In the genomic region with DNA sequence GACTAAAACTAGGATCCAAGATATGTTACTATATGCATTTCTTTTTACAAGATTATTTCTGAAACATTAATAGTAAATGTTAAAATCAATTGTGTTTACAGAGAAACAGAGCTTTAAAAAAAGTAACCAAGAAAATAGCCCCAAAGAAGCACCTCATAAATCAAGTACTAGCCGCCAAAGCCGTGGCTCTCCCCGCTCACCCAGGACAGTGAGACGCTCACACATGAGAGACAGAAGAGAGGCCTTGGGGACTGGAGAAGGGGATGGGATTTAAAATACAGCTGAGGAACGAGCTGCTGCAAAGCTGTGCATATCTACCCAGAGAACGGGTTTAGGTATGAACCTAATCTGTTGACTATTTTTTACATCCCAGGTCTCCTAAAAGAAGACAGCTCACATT, we compare ENCODE assay signal across 25 mouse cellular contexts. TPM values are rescaled to one million over a fixed set of nuclear protein-coding genes. Genes with fewer than 3 reads are reported as not detected.
DNase-seq lines count a peak whose midpoint lies in the region; ATAC-seq and TF ChIP-seq lines count a peak whose summit lies in the region.
"Had no signal": no experiment of that assay in that cellular context is flagged by ENCODE, and none has a peak within 500 bp of the region (broad histone marks: within the 10 kb centered on the region; RNA-seq: fewer than 3 reads in every experiment).

No protein-coding gene starts in this region.

- no peaks in the 10 kb centered on the region for H3K9me3 ChIP-seq in heart, embryonic 12.5 days (replicated peaks)
- no peaks in the 10 kb centered on the region for H3K9me3 ChIP-seq in lung, postnatal 0 days (ENCODE audit: low read length)
- no peaks in the 10 kb centered on the region for H3K9me3 ChIP-seq in heart, postnatal 0 days (replicated peaks; ENCODE audit: control insufficient read depth, low read length)
- no peaks in the 10 kb centered on the region for H3K9me3 ChIP-seq in embryonic facial prominence, embryonic 10.5 days
- H3K9me3 ChIP-seq: hindbrain, embryonic 10.5 days; hindbrain, embryonic 15.5 days; limb, embryonic 12.5 days; liver, embryonic 15.5 days; midbrain, embryonic 10.5 days; neural tube, embryonic 13.5 days had no signal

- peak overlapping the region; percentile 41 for H3K4me3 ChIP-seq in heart, embryonic 12.5 days
- no peak overlapping the region for H3K4me3 ChIP-seq in lung, postnatal 0 days (ENCODE audit: low read depth, low read length)
- H3K4me3 ChIP-seq in heart, postnatal 0 days (ENCODE audit: low read depth, low read length), result peak overlapping the region; percentile 44
- no peak overlapping the region for H3K4me3 ChIP-seq in embryonic facial prominence, embryonic 10.5 days
- H3K4me3 ChIP-seq: erythroblast, embryonic 14.5 days; hindbrain, embryonic 10.5 days; hindbrain, embryonic 15.5 days; layer of hippocampus, adult 2 months; left cerebral cortex, adult 2 months; limb, embryonic 12.5 days; liver, embryonic 15.5 days; midbrain, embryonic 10.5 days; neural tube, embryonic 13.5 days had no signal

- TF ChIP-seq CTCF in lung, postnatal 0 days (IDR thresholded peaks at IDR 0.05), result no peak
- no peak for TF ChIP-seq CTCF in heart, postnatal 0 days (IDR thresholded peaks at IDR 0.05; ENCODE audit: low read depth)

- peak overlapping the region; percentile 91 for H3K27ac ChIP-seq in heart, embryonic 12.5 days (ENCODE audit: poor library complexity, severe bottlenecking)
- H3K27ac ChIP-seq in lung, postnatal 0 days (ENCODE audit: low read length), result no peak overlapping the region
- H3K27ac ChIP-seq in heart, postnatal 0 days (ENCODE audit: low read depth), result peak overlapping the region; percentile 98
- no peak overlapping the region for H3K27ac ChIP-seq in embryonic facial prominence, embryonic 10.5 days (replicated peaks)
- H3K27ac ChIP-seq: hindbrain, embryonic 10.5 days; hindbrain, embryonic 15.5 days; left cerebral cortex, adult 2 months; limb, embryonic 12.5 days; liver, embryonic 15.5 days; midbrain, embryonic 10.5 days; neural tube, embryonic 13.5 days had no signal

- DNase-seq in heart, adult 18-20 months, result no peak
- no peak for DNase-seq in lung, postnatal 0 days (ENCODE audit: low spot score)
- DNase-seq in lung, postnatal 36 days, result no peak
- peak; percentile 36 for DNase-seq in heart, postnatal 0 days (ENCODE audit: low spot score)
- DNase-seq in right cerebral cortex, postnatal 10 days (ENCODE audit: low spot score in 2 of 2), result no peak
- no peak for DNase-seq in embryonic facial prominence, embryonic 10.5 days (ENCODE audit: low spot score)
- DNase-seq: adrenal gland, adult 2 months; B cell, adult 2 months; cerebellum, adult 18-20 months; cerebellum, postnatal 10 days; kidney, adult 11 months; thymus, postnatal 25 days had no signal

- H3K36me3 ChIP-seq in heart, embryonic 12.5 days, result peaks cover 5% of the 10 kb centered on the region
- H3K36me3 ChIP-seq in lung, postnatal 0 days (ENCODE audit: insufficient read depth, low read length), result 0 out of 2 replicates have a peak, but pooled peaks cover under 1% of the 10 kb centered on the region
- peaks cover 22% of the 10 kb centered on the region for H3K36me3 ChIP-seq in heart, postnatal 0 days (replicated peaks; ENCODE audit: control insufficient read depth, insufficient read depth, low read length)
- H3K36me3 ChIP-seq in embryonic facial prominence, embryonic 10.5 days (replicated peaks), result peaks cover under 1% of the 10 kb centered on the region; the same call in 1 of the 2 replicates
- H3K36me3 ChIP-seq: hindbrain, embryonic 10.5 days; hindbrain, embryonic 15.5 days; midbrain, embryonic 10.5 days; neural tube, embryonic 13.5 days had no signal

- 32% methylated on average over 6 of the region's 6 CpGs for WGBS in heart, embryonic 12.5 days
- 45% methylated on average over 6 of the region's 6 CpGs for whole genome bisulfite sequencing in lung, postnatal 0 days
- 38% methylated on average over 6 of the region's 6 CpGs for WGBS in heart, postnatal 0 days
- 84% methylated on average over 6 of the region's 6 CpGs for WGBS in embryonic facial prominence, embryonic 10.5 days

- TF ChIP-seq EP300 in lung, postnatal 0 days (IDR thresholded peaks at IDR 0.05), result no peak
- no peak for TF ChIP-seq EP300 in heart, postnatal 0 days (IDR thresholded peaks at IDR 0.05; ENCODE audit: low read depth)

- 0 out of 2 replicates have a peak, but pooled peaks cover 3% of the 10 kb centered on the region for H3K4me1 ChIP-seq in heart, embryonic 12.5 days (replicated peaks)
- H3K4me1 ChIP-seq in lung, postnatal 0 days (ENCODE audit: insufficient read depth, low read depth, low read length), result no peaks in the 10 kb centered on the region; the same call in 1 of the 2 replicates
- no peaks in the 10 kb centered on the region for H3K4me1 ChIP-seq in heart, postnatal 0 days (ENCODE audit: control insufficient read depth, insufficient read depth)
- no peaks in the 10 kb centered on the region for H3K4me1 ChIP-seq in embryonic facial prominence, embryonic 10.5 days
- H3K4me1 ChIP-seq: hindbrain, embryonic 10.5 days; hindbrain, embryonic 15.5 days; midbrain, embryonic 10.5 days had no signal

- H3K27me3 ChIP-seq in heart, embryonic 12.5 days (replicated peaks), result no peaks in the 10 kb centered on the region
- no peaks in the 10 kb centered on the region for H3K27me3 ChIP-seq in lung, postnatal 0 days (replicated peaks; ENCODE audit: insufficient read depth, low read length)
- no peaks in the 10 kb centered on the region for H3K27me3 ChIP-seq in heart, postnatal 0 days (ENCODE audit: control insufficient read depth, insufficient read depth, low read length)
- H3K27me3 ChIP-seq in embryonic facial prominence, embryonic 10.5 days (replicated peaks; ENCODE audit: low read depth, poor library complexity, severe bottlenecking), result no peaks in the 10 kb centered on the region
- H3K27me3 ChIP-seq: hindbrain, embryonic 15.5 days; limb, embryonic 12.5 days; liver, embryonic 15.5 days; neural tube, embryonic 13.5 days had no signal

- ATAC-seq in heart, embryonic 12.5 days (ENCODE audit: insufficient number of reproducible peaks, low FRiP score), result no peak
- ATAC-seq in lung, postnatal 0 days, result no peak
- ATAC-seq in heart, postnatal 0 days (ENCODE audit: insufficient read depth, low read depth), result no peak
- ATAC-seq: forebrain, embryonic 16.5 days had no signal

- peak overlapping the region; percentile 27; the same call in 1 of the 2 replicates for H3K9ac ChIP-seq in heart, embryonic 12.5 days
- H3K9ac ChIP-seq in lung, postnatal 0 days (replicated peaks; ENCODE audit: low read depth), result no peak overlapping the region
- peak overlapping the region; percentile 69 for H3K9ac ChIP-seq in heart, postnatal 0 days (replicated peaks; ENCODE audit: low read depth, low read length)
- H3K9ac ChIP-seq: hindbrain, embryonic 15.5 days; limb, embryonic 12.5 days; liver, embryonic 15.5 days; neural tube, embryonic 13.5 days had no signal

- H3K4me2 ChIP-seq in heart, embryonic 12.5 days, result peak overlapping the region; percentile 64
- peak overlapping the region; percentile 19; the same call in 1 of the 2 replicates for H3K4me2 ChIP-seq in lung, postnatal 0 days (replicated peaks; ENCODE audit: low read depth, low read length)
- H3K4me2 ChIP-seq in heart, postnatal 0 days (ENCODE audit: low read depth, low read length), result peak overlapping the region; percentile 63
- H3K4me2 ChIP-seq: hindbrain, embryonic 15.5 days; limb, embryonic 12.5 days; liver, embryonic 15.5 days; neural tube, embryonic 13.5 days had no signal

RNA-seq across cellular contexts. Expression of gene Pln, which starts 5.9 kb away (rescaled TPM):
- polyA plus RNA-seq in heart, embryonic 12.5 days (2016; fragmentation: Nextera tagmentation; extraction: Ambion mirVana), result 666 and 709 TPM in 2 replicates
- 1,000 to 10,000 TPM; 6,493 to 6,642 TPM for total RNA-seq in heart, adult 18-20 months (2021)
- polyA plus RNA-seq in lung, postnatal 0 days (2015; fragmentation: Nextera tagmentation; extraction: Ambion mirVana), result 1.9 and 2.3 TPM in 2 replicates
- total RNA-seq in heart, postnatal 0 days (2014; rRNA removed; ENCODE audit: low replicate concordance), result 3,810 and 4,371 TPM in 2 replicates
- polyA plus RNA-seq in heart, postnatal 0 days (2015; fragmentation: Nextera tagmentation; extraction: Ambion mirVana), result 3,198 and 3,248 TPM in 2 replicates
- 1.7 and 2.1 TPM in 2 replicates for polyA plus RNA-seq in embryonic facial prominence, embryonic 10.5 days (2016; fragmentation: Nextera tagmentation; extraction: Ambion mirVana)
- total RNA-seq: ES-E14 had no signal
- polyA plus RNA-seq: erythroblast, embryonic 14.5 days; liver, adult 2 months had no signal

RNA-seq across cellular contexts. Expression of gene Cep85l, which starts 36.4 kb away (rescaled TPM):
- 5.5 TPM in 2 replicates for polyA plus RNA-seq in heart, embryonic 12.5 days (2016; fragmentation: Nextera tagmentation; extraction: Ambion mirVana)
- 10 to 100 TPM; 13.5 TPM for total RNA-seq in heart, adult 18-20 months (2021)
- 10.8 and 11.0 TPM in 2 replicates for polyA plus RNA-seq in lung, postnatal 0 days (2015; fragmentation: Nextera tagmentation; extraction: Ambion mirVana)
- total RNA-seq in heart, postnatal 0 days (2014; rRNA removed; ENCODE audit: low replicate concordance), result 17.6 and 21.2 TPM in 2 replicates
- 3.3 and 4.1 TPM in 2 replicates for polyA plus RNA-seq in heart, postnatal 0 days (2015; fragmentation: Nextera tagmentation; extraction: Ambion mirVana)
- polyA plus RNA-seq in embryonic facial prominence, embryonic 10.5 days (2016; fragmentation: Nextera tagmentation; extraction: Ambion mirVana), result 4.9 and 5.1 TPM in 2 replicates

Comparison
In these comparisons a context has a peak if more than half of its experiments do, and no peak if none do; other contexts are left out.
1. H3K27ac ChIP-seq: peak in heart, embryonic 12.5 days (single experiment) and heart, postnatal 0 days (single experiment); none in lung, postnatal 0 days (single experiment) and embryonic facial prominence, embryonic 10.5 days (single experiment).
2. H3K4me3 ChIP-seq: peak in heart, embryonic 12.5 days (single experiment) and heart, postnatal 0 days (single experiment); none in lung, postnatal 0 days (single experiment) and embryonic facial prominence, embryonic 10.5 days (single experiment).
3. RNA of gene Pln, which starts 5.9 kb away (polyA plus RNA-seq): 3,198 to 3,248 TPM in heart, postnatal 0 days and 666 to 709 TPM in heart, embryonic 12.5 days; 1.9 to 2.3 TPM in lung, postnatal 0 days and 1.7 to 2.1 TPM in embryonic facial prominence, embryonic 10.5 days; every median in the first group is over 100 times any median in the second.
4. Peak in every context shown above with its lines, with median percentiles within 50 percentile points of each other: H3K4me2 ChIP-seq.